Mouse (Mus musculus) erythroblast, embryonic 14.5 days (primary cell): ENCODE results near the gene Dus1l. TPM values are rescaled to one million over a fixed set of nuclear protein-coding genes. Genes with fewer than 3 reads are reported as not detected.
"Not testable (repeated sequence)": the region's sequence is repeated elsewhere in the genome, so short reads cannot be mapped to it uniquely, and the experiment has no call there.

Experiments
- H3K27me3 ChIP-seq: 2 replicates; pipeline ENCODE4 v1.6.1; 2012; ENCODE audit warnings: inconsistent platforms; ENCODE audit not compliant: control insufficient read depth
- H3K36me3 ChIP-seq: 2 replicates; pipeline ENCODE4 v1.6.1; 2012; ENCODE audit warnings: mild to moderate bottlenecking, inconsistent platforms; ENCODE audit not compliant: control insufficient read depth
- H3K4me1 ChIP-seq: 2 replicates; pipeline ENCODE4 v1.6.1; 2012; ENCODE audit warnings: inconsistent platforms; ENCODE audit not compliant: control insufficient read depth
- H3K4me3 ChIP-seq: replicated peaks from 2 replicates; pipeline ENCODE3; 2012; ENCODE audit warnings: moderate library complexity, mild to moderate bottlenecking, inconsistent platforms
- H3K9me3 ChIP-seq: 2 replicates; pipeline ENCODE4 v1.6.1; 2012; ENCODE audit warnings: low read length, inconsistent platforms, mixed read lengths; ENCODE audit not compliant: control insufficient read depth
- GATA1 ChIP-seq: IDR thresholded peaks from 2 replicates; pipeline ENCODE4 v1.6.1; 2012; ENCODE audit warnings: low read length, inconsistent platforms, mixed read lengths
- TAL1 ChIP-seq: IDR thresholded peaks from 3 replicates; pipeline ENCODE4 v1.6.1; 2012; ENCODE audit warnings: low read length, inconsistent platforms, mixed read lengths
- polyA plus RNA-seq: library from polyadenylated mRNA; stranded (reverse); fragments of >175 nt; gene quantifications from 2 replicates; pipeline ENCODE4 v1.2.3, GENCODE M21; 2012

Gene Dus1l
- polyA plus RNA-seq = 14.2 and 21.1 TPM in 2 replicates

- TF ChIP-seq GATA1 (no peak), TAL1 (no peak)
- no peaks in the 10 kb centered on the region for H3K9me3 ChIP-seq
- H3K27me3 ChIP-seq = no peaks in the 10 kb centered on the region
- H3K4me3 ChIP-seq = peak within 1 kb of the TSS; percentile 66
- peaks cover 43% of the 10 kb centered on the region for H3K36me3 ChIP-seq
- H3K4me1 ChIP-seq = peaks cover 42% of the 10 kb centered on the region
Measured at GRCm38 (mm10) chr11:120795756-120796613, at the start of gene Dus1l. Gene Dus1l (minus strand): TSS chr11:120796403.

- H3K4me1 ChIP-seq = peaks cover 8% of the 10 kb centered on the region
- no peaks in the 10 kb centered on the region for H3K9me3 ChIP-seq
- H3K36me3 ChIP-seq = peaks cover 3% of the 10 kb centered on the region
- H3K27me3 ChIP-seq = no peaks in the 10 kb centered on the region
- no peak for TF ChIP-seq GATA1
- TF ChIP-seq TAL1 = no peak
- H3K4me3 ChIP-seq = no peak overlapping the region
Measured at GRCm38 (mm10) chr11:120844329-120844728, 48.1 kb upstream of the Dus1l start.

- H3K27me3 ChIP-seq = no peaks in the 10 kb centered on the region
- peaks cover 15% of the 10 kb centered on the region for H3K4me1 ChIP-seq
- H3K4me3 ChIP-seq = no peak overlapping the region
- no peak for TF ChIP-seq GATA1
- TF ChIP-seq TAL1 = no peak
- no peaks in the 10 kb centered on the region for H3K9me3 ChIP-seq
- H3K36me3 ChIP-seq = no peaks in the 10 kb centered on the region
Measured at GRCm38 (mm10) chr11:120833555-120834280, 37.5 kb upstream of the Dus1l start.

- H3K4me3 ChIP-seq, H3K27me3 ChIP-seq, H3K9me3 ChIP-seq, H3K36me3 ChIP-seq: not testable (repeated sequence)
- H3K4me1 ChIP-seq = peaks cover 15% of the 10 kb centered on the region
Measured at GRCm38 (mm10) chr11:120832962-120833361, 36.8 kb upstream of the Dus1l start.

- Histone ChIP-seq H3K9me3 (no peaks in the 10 kb centered on the region), H3K4me1 (peaks cover 15% of the 10 kb centered on the region), H3K36me3 (no peaks in the 10 kb centered on the region), H3K4me3 (no peak overlapping the region), H3K27me3 (no peaks in the 10 kb centered on the region)
- no peak for TF ChIP-seq GATA1
- TF ChIP-seq TAL1 = no peak
Measured at GRCm38 (mm10) chr11:120831659-120832440, 35.6 kb upstream of the Dus1l start.

GRCm38 (mm10) chr11:120830686-120831085 lies 34.5 kb upstream of the Dus1l start:
- Histone ChIP-seq H3K36me3 (peaks cover 3% of the 10 kb centered on the region; the same call in 1 of the 2 replicates), H3K27me3 (no peaks in the 10 kb centered on the region), H3K4me1 (peaks cover 15% of the 10 kb centered on the region), H3K9me3 (no peaks in the 10 kb centered on the region), H3K4me3 (no peak overlapping the region)
- TF ChIP-seq TAL1 = no peak
- no peak for TF ChIP-seq GATA1

- Histone ChIP-seq H3K27me3 (no peaks in the 10 kb centered on the region), H3K4me1 (peaks cover 23% of the 10 kb centered on the region), H3K36me3 (peaks cover 3% of the 10 kb centered on the region; the same call in 1 of the 2 replicates), H3K4me3 (no peak overlapping the region), H3K9me3 (no peaks in the 10 kb centered on the region)
- TF ChIP-seq GATA1 (no peak), TAL1 (no peak)
Measured at GRCm38 (mm10) chr11:120829757-120830532, 33.7 kb upstream of the Dus1l start.

- Histone ChIP-seq H3K27me3 (no peaks in the 10 kb centered on the region), H3K36me3 (peaks cover 3% of the 10 kb centered on the region; the same call in 1 of the 2 replicates), H3K9me3 (no peaks in the 10 kb centered on the region), H3K4me1 (peaks cover 32% of the 10 kb centered on the region), H3K4me3 (no peak overlapping the region)
- TF ChIP-seq GATA1 (no peak), TAL1 (no peak)
Measured at GRCm38 (mm10) chr11:120828416-120828815, 32.2 kb upstream of the Dus1l start.
